Mouse (Mus musculus) limb, embryonic 15.5 days (tissue): ENCODE data around the gene Hyal3. TPM values are rescaled to one million over a fixed set of nuclear protein-coding genes. Genes with fewer than 3 reads are reported as not detected.

ENCODE experiments used
- ATAC-seq: fragments of 200-750 bp; cut with Nextera tagmentation; 2 replicates; pipeline ENCODE4 v1.8.0; 2017; ENCODE audit warnings: low read depth, moderate TSS enrichment; ENCODE audit not compliant: insufficient number of reproducible peaks, low FRiP score, low TSS enrichment
- H3K27ac ChIP-seq: fragments of 300-500 bp; sonication (generic); 2 replicates; pipeline ENCODE4 v1.5.1; 2015; ENCODE audit warnings: moderate library complexity, mild to moderate bottlenecking, inconsistent platforms
- H3K27me3 ChIP-seq: fragments of 300-500 bp; sonication (generic); 2 replicates; pipeline ENCODE4 v1.6.1; 2015; ENCODE audit warnings: inconsistent platforms
- H3K36me3 ChIP-seq: fragments of 300-500 bp; sonication (generic); 2 replicates; pipeline ENCODE4 v1.6.1; 2015; ENCODE audit warnings: inconsistent platforms
- H3K4me1 ChIP-seq: fragments of 300-500 bp; sonication (generic); 2 replicates; pipeline ENCODE4 v1.6.1; 2015; ENCODE audit warnings: inconsistent platforms
- H3K4me2 ChIP-seq: fragments of 300-500 bp; sonication (generic); 2 replicates; pipeline ENCODE4 v1.6.1; 2015; ENCODE audit warnings: mild to moderate bottlenecking, inconsistent platforms
- H3K4me3 ChIP-seq: fragments of 300-500 bp; sonication (generic); 2 replicates; pipeline ENCODE4 v1.5.1; 2015; ENCODE audit warnings: mild to moderate bottlenecking, inconsistent platforms
- H3K9ac ChIP-seq: fragments of 300-500 bp; sonication (generic); 2 replicates; pipeline ENCODE4 v1.6.1; 2015; ENCODE audit warnings: inconsistent platforms
- H3K9me3 ChIP-seq: fragments of 300-500 bp; sonication (generic); 2 replicates; pipeline ENCODE4 v1.6.1; 2016; ENCODE audit warnings: inconsistent platforms
- WGBS: fragments of 180-500 bp; shearing (Covaris S2); methylation state at CpG from one replicate; pipeline ENCODE4 v1.1.7; 2015; 5-methylcytosine and 5-hydroxymethylcytosine counted together
- polyA plus RNA-seq: library from polyadenylated mRNA; unstranded; fragments of >200 nt; fragmentation: Nextera tagmentation; extraction: Ambion mirVana; gene quantifications from 2 replicates; pipeline ENCODE4 v1.2.1, GENCODE M21; 2015

Gene Hyal3
- 1.6 and 1.8 TPM in 2 replicates for polyA plus RNA-seq

DNA sequence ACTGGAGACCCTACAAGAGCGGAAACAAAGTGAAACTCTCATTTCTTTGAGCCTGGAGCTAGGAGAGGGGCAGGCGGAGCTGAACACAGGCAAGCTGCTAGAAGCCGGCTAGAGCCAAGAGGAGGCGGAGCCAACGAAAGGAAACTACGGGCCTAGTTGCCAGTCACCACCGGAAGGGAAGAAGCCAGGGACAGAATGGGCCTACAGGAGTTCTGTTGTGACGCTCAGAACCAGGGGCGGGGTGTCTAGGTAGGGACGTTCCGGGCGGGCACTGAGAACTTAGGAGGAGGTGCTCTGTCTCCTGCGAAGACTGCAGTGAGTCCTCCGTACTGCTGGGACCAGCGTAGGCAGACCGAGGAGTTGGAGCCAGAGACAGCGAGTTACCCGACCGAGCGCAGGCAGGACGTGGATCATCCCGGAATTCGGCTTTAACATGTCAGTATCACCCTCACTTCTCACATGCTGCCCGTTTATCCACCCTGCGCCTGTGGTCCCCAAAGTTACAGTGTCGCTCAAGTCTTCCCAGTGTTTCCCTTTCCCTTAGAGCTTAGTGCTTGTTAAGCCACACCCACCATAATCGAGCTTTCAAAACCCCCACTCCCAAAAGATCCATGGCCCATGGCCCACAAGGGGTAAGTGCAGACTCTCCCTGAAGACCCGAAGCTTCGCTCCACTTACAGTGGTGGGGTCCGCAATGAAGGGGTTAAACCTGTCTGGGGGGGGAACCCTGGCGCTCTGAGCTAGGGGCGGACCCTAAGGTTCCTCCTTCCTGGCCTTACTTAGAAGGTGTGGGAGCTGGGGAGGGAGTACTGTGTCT, at the start of gene Hyal3:
Gene Hyal3 (plus strand): TSS at position 318 of the 817 bp plus-strand sequence.
- peak; percentile 73 for ATAC-seq
- under 1% methylated on average over 32 of the region's 32 CpGs for WGBS
- H3K27me3 ChIP-seq: no peaks in the 10 kb centered on the region

DNA sequence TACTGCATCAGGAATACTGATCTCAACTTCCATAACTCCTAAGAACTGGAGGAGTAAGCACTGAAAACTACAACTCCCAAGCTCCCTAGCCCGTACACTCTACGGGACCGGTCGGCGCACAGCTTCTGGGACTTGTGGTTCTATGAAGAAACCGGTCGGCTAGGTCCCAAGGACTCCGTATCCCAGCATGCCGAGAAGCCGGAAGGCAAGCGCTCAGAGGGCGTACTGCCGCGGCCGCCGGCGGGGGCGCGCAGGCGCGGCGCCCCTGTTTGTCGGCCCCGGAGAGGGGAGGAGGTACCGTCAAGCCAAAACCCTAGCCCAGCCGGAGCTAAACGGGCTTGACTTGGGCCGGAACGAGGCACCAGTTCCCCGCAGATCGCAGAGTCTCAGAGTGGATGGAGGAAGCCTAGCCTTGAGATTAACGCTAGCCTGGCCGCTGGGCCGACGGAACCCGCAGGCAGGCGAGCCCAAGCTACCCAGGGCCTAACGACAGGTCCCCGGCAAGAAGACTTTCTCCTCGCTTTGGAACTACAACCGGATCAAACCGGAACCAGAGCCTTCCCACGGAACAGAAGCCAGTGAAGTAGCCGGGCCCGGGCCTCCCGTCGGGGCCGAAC, 46.7 kb upstream of the Hyal3 start, which contains the start of gene Tmem115:
Gene Tmem115 (plus strand): TSS at position 155 of the 617 bp plus-strand sequence.
- peak within 1 kb of the TSS; percentile 77 for H3K9ac ChIP-seq
- H3K9me3 ChIP-seq: no peaks in the 10 kb centered on the region
- ATAC-seq: peak; percentile 98
- H3K4me1 ChIP-seq: peaks cover 29% of the 10 kb centered on the region
- H3K36me3 ChIP-seq: peaks cover 16% of the 10 kb centered on the region
- peaks cover 5% of the 10 kb centered on the region; the same call in 1 of the 2 replicates for H3K27me3 ChIP-seq
- H3K4me3 ChIP-seq: peak within 1 kb of the TSS; percentile 81
- H3K4me2 ChIP-seq: peak within 1 kb of the TSS; percentile 81
- H3K27ac ChIP-seq: peak within 1 kb of the TSS; percentile 93
- 0% methylated on average over 47 of the region's 48 CpGs for whole genome bisulfite sequencing

More for the DNA sequence above, at the start of gene Hyal3:
- peaks cover 53% of the 10 kb centered on the region for H3K4me1 ChIP-seq
- H3K27ac ChIP-seq: peak within 1 kb of the TSS; percentile 96
- peak within 1 kb of the TSS; percentile 60 for H3K4me3 ChIP-seq
- H3K36me3 ChIP-seq: peaks cover 13% of the 10 kb centered on the region
- H3K4me2 ChIP-seq: peak within 1 kb of the TSS; percentile 70
- H3K9ac ChIP-seq: peak within 1 kb of the TSS; percentile 47
- H3K9me3 ChIP-seq: no peaks in the 10 kb centered on the region

DNA sequence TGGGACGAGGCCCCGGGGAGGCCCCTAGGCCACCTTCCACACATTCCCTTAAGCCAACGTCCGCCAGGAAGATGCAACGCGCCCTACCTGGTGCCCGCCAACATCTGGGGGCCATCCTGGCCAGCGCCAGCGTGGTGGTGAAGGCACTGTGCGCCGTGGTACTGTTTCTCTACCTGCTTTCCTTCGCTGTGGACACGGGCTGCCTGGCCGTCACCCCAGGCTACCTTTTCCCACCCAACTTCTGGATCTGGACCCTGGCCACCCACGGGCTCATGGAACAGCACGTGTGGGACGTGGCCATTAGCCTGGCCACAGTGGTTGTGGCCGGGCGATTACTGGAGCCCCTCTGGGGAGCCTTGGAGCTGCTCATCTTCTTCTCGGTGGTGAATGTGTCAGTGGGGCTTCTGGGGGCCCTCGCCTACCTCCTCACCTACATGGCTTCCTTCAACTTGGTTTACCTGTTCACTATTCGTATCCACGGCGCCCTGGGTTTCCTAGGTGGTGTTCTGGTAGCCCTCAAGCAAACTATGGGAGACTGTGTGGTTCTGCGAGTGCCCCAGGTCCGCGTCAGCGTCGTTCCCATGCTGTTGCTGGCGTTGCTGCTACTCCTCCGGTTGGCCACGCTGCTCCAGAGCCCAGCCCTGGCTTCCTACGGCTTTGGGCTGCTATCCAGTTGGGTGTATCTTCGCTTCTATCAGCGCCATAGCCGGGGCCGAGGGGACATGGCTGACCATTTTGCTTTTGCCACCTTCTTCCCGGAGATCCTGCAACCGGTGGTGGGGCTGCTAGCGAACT, 46.0 kb upstream of the Hyal3 start:
- H3K4me1 ChIP-seq: peaks cover 29% of the 10 kb centered on the region
- H3K27me3 ChIP-seq: peaks cover under 1% of the 10 kb centered on the region; the same call in 1 of the 2 replicates
- peak overlapping the region; percentile 81 for H3K4me3 ChIP-seq
- peaks cover 23% of the 10 kb centered on the region for H3K36me3 ChIP-seq
- H3K9me3 ChIP-seq: no peaks in the 10 kb centered on the region
- no peak for ATAC-seq
- H3K27ac ChIP-seq: peak overlapping the region; percentile 93
- H3K4me2 ChIP-seq: peak overlapping the region; percentile 81
- under 1% methylated on average over 40 of the region's 40 CpGs for WGBS
- H3K9ac ChIP-seq: peak overlapping the region; percentile 77

DNA sequence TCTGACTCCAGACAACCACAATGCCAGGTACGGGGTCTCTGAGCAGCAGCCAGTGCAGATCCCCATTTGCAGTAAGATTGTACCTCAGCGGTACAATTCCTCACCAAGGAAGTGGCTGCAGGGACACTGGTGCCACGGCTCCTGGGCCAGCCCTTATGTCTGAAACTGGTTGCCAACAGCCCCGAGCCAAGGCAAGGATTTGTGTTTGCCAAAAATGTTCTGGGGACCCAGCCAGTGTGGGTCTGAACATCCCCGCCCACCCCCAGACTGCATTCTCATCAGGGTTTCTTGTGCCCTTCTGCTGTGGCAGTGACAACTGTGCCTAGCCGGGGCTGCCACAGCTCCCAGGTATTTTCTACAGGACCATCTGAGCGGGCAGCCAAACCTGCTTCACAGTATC, 42.4 kb upstream of the Hyal3 start:
- H3K9me3 ChIP-seq: no peaks in the 10 kb centered on the region
- H3K36me3 ChIP-seq: peaks cover 31% of the 10 kb centered on the region
- no peak overlapping the region for H3K9ac ChIP-seq
- no peak overlapping the region for H3K27ac ChIP-seq
- peaks cover 53% of the 10 kb centered on the region for H3K4me1 ChIP-seq
- H3K4me2 ChIP-seq: no peak overlapping the region
- H3K4me3 ChIP-seq: no peak overlapping the region
- no peak for ATAC-seq
- WGBS: 88% methylated on average over 7 of the region's 7 CpGs
- H3K27me3 ChIP-seq: no peaks in the 10 kb centered on the region

DNA sequence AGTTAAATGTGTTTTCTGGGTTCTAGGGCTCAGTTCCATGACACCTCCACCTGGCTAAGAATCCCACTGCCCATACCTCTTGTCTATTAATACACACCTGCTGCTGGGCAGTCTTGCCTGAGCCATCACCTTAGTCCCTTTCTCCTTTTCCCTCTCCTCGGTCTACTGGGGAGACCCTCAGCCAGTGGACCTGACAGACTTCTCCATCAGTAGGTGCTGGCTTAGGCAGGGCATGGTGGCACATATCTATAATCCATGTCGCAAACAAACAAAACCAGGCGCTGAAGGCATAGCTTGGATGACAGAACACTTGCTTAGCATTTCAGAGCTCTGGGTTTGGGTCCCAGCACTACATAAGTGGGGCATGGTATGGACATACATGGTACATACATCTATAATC, 41.9 kb upstream of the Hyal3 start:
- whole genome bisulfite sequencing: 96% methylated on average over 3 of the region's 3 CpGs
- H3K4me3 ChIP-seq: no peak overlapping the region
- ATAC-seq: no peak
- peaks cover 36% of the 10 kb centered on the region for H3K36me3 ChIP-seq
- no peaks in the 10 kb centered on the region for H3K27me3 ChIP-seq
- H3K9me3 ChIP-seq: no peaks in the 10 kb centered on the region
- no peak overlapping the region for H3K27ac ChIP-seq
- H3K4me1 ChIP-seq: peaks cover 49% of the 10 kb centered on the region
- no peak overlapping the region for H3K4me2 ChIP-seq
- H3K9ac ChIP-seq: no peak overlapping the region

DNA sequence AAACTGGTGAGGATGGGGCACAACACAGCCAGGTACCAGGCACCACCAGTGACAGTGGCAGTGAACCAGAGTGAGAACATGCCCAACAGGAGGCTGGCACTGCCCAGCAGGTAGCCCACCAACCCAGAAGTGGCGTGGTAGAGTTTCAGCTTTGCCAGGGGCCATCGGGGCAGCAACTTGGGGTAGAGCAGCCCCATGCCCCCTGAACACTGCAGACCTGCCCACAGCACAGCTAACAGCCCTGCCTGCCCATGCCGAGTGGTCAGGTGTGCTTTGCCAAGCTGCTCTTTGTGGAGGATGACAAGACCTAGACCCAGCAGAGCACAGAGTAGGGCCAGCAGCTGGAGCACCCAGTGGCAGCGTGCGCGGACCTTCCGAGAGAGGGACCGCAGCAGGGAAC, 40.7 kb upstream of the Hyal3 start:
- no peak for ATAC-seq
- H3K9ac ChIP-seq: no peak overlapping the region
- H3K4me1 ChIP-seq: peaks cover 52% of the 10 kb centered on the region
- H3K4me2 ChIP-seq: no peak overlapping the region
- no peak overlapping the region for H3K27ac ChIP-seq
- H3K4me3 ChIP-seq: no peak overlapping the region
- H3K36me3 ChIP-seq: peaks cover 47% of the 10 kb centered on the region
- 96% methylated on average over 8 of the region's 8 CpGs for WGBS
- H3K27me3 ChIP-seq: no peaks in the 10 kb centered on the region
- no peaks in the 10 kb centered on the region for H3K9me3 ChIP-seq

DNA sequence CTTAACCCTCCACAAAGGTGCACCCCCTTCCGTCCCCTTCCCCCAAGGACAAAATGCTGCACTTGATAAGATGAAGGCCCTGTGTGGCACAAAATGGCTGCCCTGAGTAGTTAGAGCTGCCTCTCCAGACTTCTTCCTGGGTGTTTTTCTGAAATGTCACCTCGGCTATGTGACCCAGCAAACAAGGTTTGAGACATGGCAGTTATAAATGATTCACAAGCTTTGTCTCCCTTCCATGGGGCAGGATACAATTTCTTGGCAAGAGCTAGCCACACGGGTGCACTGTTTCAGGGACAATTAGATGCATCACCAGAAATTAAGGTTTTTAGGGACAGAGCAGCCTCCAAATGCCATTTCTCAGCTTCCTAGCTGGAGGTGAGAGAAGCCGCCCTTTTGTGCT, 40.2 kb upstream of the Hyal3 start:
- H3K9ac ChIP-seq: no peak overlapping the region
- H3K36me3 ChIP-seq: peaks cover 52% of the 10 kb centered on the region
- H3K4me1 ChIP-seq: peaks cover 52% of the 10 kb centered on the region
- no peaks in the 10 kb centered on the region for H3K9me3 ChIP-seq
- no peak overlapping the region for H3K27ac ChIP-seq
- ATAC-seq: no peak
- no peak overlapping the region for H3K4me3 ChIP-seq
- no peaks in the 10 kb centered on the region for H3K27me3 ChIP-seq
- no peak overlapping the region for H3K4me2 ChIP-seq
- 69% methylated on average over 4 of the region's 4 CpGs for WGBS

DNA sequence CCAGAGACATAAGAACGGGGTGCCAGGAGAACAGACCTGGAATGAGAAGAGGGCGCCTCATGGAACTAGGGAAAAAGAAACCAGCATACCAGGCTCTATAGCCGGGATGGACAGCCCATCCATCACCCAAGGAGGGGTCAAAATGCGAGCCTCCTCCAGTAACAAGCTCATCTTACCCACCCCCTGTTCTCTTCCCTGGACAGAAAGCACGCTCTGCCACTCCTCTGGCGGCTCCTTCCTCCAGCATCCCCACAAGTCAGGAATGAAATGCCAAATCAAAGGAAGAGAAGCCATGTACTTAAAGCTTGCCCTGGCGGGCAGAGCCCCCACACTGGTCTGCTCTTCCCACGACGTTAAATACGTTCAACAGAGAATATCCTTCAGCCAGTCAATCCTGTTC, 39.6 kb upstream of the Hyal3 start:
- H3K4me3 ChIP-seq: peak overlapping the region; percentile 76
- H3K27me3 ChIP-seq: no peaks in the 10 kb centered on the region
- WGBS: 29% methylated on average over 10 of the region's 10 CpGs
- peaks cover 53% of the 10 kb centered on the region for H3K36me3 ChIP-seq
- no peak overlapping the region for H3K9ac ChIP-seq
- H3K27ac ChIP-seq: 0 out of 2 replicates have a peak overlapping the region, but pooled peaks have one; percentile 77
- peak overlapping the region; percentile 93 for H3K4me2 ChIP-seq
- no peak for ATAC-seq
- peaks cover 50% of the 10 kb centered on the region for H3K4me1 ChIP-seq
- H3K9me3 ChIP-seq: no peaks in the 10 kb centered on the region

DNA sequence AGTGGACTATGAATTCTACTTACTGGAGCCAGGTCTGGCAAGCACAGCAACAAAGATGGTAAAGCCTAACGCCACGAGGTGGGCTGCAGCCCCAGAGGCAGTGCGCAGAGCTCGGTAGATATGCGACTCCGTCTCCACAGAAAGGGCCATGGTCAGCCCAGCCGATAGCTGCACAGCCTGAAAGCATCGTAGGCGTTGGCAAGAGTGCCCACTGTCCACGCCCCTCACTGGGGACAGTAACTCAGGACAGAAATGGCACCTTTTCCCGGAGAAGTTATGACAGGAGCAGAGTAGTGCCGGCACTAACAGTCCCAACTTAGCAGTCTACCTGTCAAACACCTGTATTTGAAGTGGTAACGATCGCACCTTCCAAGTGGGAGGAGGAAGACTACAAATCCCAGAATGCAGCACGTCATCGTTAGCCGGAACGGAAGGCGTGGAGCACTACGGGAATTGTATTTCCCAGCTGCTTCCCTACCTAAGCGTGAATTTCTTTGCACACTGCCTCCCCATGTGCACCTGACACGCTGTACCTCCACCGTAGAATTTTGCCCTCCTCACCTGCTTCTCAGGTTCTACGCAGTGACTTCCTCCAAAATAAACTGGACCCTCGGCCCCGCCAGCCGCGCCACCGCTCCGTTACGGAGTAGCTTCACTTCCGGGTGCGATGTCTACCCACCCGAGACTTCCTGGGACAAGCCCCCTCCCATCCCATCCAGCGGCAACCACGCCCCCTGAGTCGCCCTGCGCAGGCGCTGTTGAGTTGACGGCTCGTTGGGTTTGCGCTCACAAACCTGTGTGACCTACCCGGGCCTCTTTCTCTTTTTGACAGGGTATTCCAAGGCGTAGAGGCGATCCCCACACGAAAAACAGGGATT, 38.9 kb upstream of the Hyal3 start, which contains the start of the genes Cyb561d2 and Nprl2:
Gene Cyb561d2 (minus strand): TSS at position 720 of the 878 bp plus-strand sequence.
Gene Nprl2 (plus strand): TSS at position 753 of the 878 bp plus-strand sequence.
- H3K9ac ChIP-seq: peak within 1 kb of the TSS; percentile 57
- no peaks in the 10 kb centered on the region for H3K27me3 ChIP-seq
- WGBS: under 1% methylated on average over 46 of the region's 46 CpGs
- H3K9me3 ChIP-seq: no peaks in the 10 kb centered on the region
- peak within 1 kb of the TSS; percentile 77 for H3K27ac ChIP-seq
- H3K36me3 ChIP-seq: peaks cover 53% of the 10 kb centered on the region
- ATAC-seq: peak; percentile 86
- peak within 1 kb of the TSS; percentile 76 for H3K4me3 ChIP-seq
- H3K4me2 ChIP-seq: peak within 1 kb of the TSS; percentile 93
- H3K4me1 ChIP-seq: peaks cover 47% of the 10 kb centered on the region

DNA sequence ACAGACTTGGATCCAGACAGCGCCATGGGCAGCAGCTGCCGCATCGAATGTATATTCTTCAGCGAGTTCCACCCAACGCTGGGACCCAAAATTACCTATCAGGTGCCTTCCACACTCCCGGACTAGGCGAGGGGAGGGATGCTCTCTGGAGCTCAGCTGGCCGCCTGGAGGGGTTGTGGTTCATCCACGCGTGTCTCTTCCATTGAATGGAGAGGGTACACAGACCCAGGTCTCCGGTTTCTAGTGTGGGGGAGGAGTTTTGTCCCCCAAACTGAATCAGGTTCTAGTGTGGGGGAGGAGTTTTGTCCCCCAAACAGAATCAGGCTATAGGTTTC, 38.3 kb upstream of the Hyal3 start:
- Histone ChIP-seq H3K36me3 (peaks cover 52% of the 10 kb centered on the region), H3K27ac (peak overlapping the region; percentile 63), H3K4me2 (peak overlapping the region; percentile 93), H3K9me3 (no peaks in the 10 kb centered on the region), H3K4me3 (peak overlapping the region; percentile 76), H3K9ac (peak overlapping the region; percentile 57), H3K4me1 (peaks cover 47% of the 10 kb centered on the region), H3K27me3 (no peaks in the 10 kb centered on the region)
- no peak for ATAC-seq
- WGBS: 1% methylated on average over 11 of the region's 11 CpGs

DNA sequence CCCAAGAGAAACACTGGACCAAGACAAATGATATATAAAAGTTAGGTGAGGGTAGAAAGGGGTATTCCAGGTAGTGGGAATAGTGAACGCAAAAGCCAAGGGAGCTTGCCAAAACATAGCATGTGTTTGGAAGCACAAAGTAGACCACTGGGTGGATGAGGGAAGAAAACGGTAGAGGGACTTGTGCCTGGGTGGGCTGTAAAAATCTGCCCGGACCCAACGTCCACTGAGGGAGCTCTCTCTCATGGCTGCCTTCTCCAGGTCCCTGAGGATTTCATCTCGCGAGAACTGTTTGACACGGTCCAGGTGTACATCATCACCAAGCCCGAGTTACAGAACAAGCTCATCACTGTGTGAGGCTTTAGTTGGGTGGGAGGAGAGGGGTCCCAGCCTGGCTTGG, 37.9 kb upstream of the Hyal3 start:
- Histone ChIP-seq H3K4me3 (peak overlapping the region; percentile 76), H3K27ac (no peak overlapping the region), H3K36me3 (peaks cover 48% of the 10 kb centered on the region), H3K4me2 (peak overlapping the region; percentile 93), H3K27me3 (no peaks in the 10 kb centered on the region), H3K9me3 (no peaks in the 10 kb centered on the region), H3K4me1 (peaks cover 49% of the 10 kb centered on the region), H3K9ac (no peak overlapping the region)
- no peak for ATAC-seq
- 41% methylated on average over 8 of the region's 8 CpGs for WGBS
